Mouse (Mus musculus) G1E-ER4 (cell line): ENCODE data around the gene Vamp8. TPM values are rescaled to one million over a fixed set of nuclear protein-coding genes. Genes with fewer than 3 reads are reported as not detected.

ENCODE experiments used
- GATA1 ChIP-seq: IDR thresholded peaks from one replicate; pipeline ENCODE4 v1.8.0; 2012; ENCODE audit warnings: low read length, inconsistent platforms
- polyA plus RNA-seq: library from polyadenylated mRNA; stranded (reverse); fragments of >175 nt; gene quantifications from 2 replicates; pipeline ENCODE4 v1.2.3, GENCODE M21; 2012

The Vamp8 gene
- polyA plus RNA-seq, 1 experiment, result 130 TPM

DNA sequence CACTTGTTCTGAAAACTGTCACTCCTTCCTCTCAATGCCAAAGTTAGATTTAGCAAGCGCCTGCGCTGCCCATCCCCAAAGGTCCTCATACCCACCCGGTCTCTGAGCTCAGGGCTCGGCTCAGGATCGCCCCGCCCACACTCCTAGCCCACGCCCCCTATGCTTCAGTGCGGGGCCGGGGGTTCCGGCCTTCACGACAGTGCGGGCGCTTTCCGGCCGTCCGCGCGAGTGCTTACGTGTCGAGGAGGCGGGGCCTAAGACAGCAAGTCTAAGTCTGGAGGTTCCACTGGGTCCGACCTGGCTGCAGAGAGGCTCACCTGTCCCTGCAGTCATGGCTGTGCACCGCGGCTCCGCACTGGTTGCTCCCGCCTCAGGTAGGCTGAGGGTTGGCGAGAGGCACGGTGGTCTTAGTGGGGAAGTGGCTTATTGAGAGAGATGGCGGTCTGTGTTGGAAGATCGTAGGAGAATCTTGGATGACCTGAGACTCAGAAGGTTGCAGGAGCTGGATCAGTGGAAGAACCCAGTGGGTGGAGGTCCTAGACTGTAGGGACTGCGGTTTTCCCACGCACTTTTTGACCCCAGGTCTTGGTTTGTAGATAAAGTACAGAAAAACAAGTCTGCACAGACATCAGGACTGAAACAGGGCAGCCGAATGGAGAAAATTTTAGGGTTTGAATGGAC lies 23.7 kb upstream of the Vamp8 start, which contains the start of gene Ggcx:
TSS of gene Ggcx (plus strand) at position 233 of the 681 bp plus-strand sequence.
- no peak for TF ChIP-seq GATA1

DNA sequence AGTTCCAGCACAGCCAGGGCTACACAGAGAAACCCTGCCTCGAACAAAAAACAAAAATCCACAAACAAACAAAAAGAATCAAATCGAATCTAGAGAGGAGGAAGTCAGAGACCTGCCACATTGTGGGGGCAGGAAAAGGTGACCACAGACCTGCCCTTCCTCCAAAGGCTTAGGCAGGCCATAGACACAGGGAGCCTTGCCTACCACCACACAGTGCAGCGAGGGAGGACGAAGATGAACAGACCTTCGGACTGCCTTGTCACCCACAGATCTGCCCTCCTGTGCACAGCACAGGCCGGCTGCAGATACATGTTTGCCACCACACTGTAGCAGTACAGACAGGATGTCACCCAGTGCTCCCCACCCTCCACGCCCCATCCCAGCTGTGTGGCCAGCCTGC lies 20.0 kb upstream of the Vamp8 start:
- no peak for TF ChIP-seq GATA1

DNA sequence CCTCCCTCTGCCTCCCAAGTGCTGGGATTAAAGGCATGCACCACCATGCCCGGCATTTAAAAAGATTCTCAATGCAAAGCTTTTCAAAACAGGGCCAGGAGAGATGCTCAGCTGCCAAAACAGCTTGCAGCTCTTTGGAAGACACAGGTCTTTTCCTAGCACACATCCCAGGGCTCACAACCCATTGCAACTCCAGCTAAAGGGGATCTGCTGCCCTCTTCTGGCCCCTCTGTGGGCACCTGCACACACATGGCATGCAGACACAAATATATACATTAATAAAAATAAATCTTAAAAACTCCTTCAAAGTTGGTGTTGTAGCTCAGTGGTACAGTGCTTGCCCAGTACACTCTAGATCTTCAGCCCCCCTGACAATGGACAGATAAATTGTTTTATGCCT lies 19.5 kb upstream of the Vamp8 start:
- TF ChIP-seq GATA1, result no peak

DNA sequence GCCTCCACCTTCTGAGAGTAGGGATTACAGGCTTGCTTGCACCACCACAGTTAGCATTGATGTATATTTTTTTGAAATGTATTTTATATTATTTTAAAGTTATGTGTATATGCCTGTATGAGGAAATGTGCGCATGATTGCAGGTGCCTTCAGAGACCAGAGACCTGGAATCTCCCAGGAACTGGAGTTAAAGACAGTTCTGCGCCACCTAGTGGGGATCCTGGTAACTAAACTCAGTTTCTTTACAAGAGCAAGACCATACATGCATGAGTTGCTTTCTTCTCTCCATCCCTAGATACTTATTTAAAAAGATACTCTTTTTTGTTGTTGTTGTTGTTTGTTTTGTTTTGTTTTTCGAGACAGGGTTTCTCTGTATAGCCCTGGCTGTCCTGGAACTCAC lies 19.1 kb upstream of the Vamp8 start:
- no peak for TF ChIP-seq GATA1

DNA sequence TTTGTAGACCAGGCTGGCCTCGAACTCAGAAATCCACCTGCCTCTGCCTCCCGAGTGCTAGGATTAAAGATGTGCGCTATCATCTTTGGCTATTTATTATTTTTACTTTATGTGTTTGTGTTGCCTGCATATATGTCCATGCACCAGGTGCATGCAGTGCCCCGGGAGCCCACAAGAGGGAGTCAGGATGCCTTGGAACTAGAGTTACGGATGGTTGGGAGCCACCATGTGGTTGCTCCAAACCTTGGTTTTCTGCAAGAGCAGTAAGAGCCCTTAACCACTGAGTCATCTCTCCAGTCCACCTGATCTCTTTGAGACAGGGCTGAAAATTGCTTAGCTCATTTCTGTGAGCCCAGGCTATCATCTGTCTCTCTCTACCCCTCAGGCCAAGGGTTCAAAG lies 16.6 kb upstream of the Vamp8 start:
- TF ChIP-seq GATA1, result no peak

DNA sequence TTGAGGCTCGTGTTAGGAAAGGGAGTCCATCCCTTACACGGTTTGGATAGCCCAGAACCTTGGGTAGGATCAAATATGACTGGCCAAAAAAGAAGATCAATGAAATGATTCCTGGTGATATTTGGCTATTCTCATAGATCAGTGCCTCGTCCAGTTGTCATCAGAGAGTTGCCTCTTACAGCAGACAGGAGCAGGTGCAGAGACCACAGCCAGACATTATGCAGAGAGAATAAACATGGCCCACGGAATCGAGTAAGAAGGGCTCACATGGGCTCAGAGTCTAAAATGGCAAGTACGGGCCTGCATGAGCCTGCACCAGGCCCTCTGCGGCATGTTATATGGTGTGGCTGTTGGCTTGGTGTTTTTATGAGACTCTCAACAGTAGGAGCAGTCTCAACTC lies 14.9 kb upstream of the Vamp8 start:
- no peak for TF ChIP-seq GATA1

DNA sequence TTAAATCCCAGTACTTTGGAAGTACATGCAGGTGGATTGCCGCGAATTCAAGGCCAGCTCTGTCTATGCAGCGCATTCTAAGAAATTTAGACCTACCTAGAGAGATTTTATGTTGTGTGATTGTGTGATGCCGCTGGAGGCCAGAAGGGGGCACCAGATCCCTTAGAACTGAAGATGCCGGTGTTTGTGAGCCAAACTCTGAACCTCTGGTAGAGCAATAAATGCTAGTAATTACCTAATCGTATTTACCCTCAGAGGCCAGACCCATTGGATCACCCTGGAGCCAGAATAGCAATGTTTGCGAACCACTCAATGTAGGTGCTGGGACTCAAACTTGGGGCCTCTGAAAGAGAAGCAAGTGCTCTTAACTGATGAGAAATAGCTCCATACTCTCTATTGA lies 11.4 kb upstream of the Vamp8 start:
- no peak for TF ChIP-seq GATA1

DNA sequence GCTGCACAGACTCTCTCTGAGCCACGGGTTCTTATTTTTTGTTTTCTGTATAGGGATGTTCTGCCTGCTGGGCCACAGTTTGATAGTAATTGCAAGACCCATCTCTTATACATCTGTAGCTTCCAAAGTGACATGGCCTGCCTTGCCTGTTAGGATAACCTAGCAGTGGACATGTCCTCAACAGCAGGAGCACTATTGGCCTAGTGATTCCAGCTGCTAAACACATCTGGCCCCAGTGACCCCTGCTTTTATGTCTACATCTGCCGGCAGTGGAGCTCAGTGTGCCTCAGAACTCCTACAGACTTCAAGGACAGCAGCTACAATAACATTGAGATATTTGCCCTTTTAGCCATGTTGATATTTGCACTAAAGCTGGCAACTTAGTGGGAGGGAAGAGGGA lies 9.5 kb upstream of the Vamp8 start:
- no peak for TF ChIP-seq GATA1

DNA sequence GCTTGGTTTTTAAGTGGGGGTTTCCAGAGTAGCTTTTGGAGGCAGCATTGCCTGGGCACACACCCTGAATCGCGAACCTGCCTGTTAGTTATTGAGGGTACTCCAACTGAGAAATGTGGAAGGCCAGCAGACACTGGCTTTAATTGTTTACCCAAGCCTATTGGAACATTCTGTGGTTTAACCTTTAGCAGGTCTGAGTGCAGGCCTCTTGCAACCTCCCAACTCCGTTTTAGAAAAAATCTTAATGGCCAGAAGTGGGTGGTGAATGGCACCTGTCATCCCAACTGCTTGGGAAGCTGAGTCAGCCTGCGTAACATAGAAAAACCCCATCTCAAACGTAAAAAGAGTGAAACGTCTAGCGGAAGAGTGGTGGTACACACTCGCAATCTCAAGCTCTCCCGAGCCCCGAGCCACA lies 6.3 kb upstream of the Vamp8 start:
- no peak for TF ChIP-seq GATA1

DNA sequence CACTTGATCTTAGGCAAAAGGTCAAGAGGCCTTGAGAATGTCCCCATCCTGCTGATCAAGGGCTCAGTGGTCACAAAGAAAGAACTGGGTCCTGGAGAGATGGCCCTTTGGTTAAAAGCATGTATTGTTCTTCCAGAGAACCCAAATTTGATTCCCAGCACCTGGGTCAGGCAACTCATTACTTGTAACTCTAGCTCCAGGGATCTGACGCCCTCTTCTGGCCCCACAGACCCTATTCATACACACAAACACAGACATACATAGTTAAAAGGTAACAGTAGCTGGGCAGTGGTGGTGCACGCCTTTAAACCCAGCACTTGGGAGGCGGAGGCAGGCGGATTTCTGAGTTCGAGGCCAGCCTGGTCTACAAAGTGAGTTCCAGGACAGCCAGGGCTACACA lies 1.8 kb upstream of the Vamp8 start:
- no peak for TF ChIP-seq GATA1

DNA sequence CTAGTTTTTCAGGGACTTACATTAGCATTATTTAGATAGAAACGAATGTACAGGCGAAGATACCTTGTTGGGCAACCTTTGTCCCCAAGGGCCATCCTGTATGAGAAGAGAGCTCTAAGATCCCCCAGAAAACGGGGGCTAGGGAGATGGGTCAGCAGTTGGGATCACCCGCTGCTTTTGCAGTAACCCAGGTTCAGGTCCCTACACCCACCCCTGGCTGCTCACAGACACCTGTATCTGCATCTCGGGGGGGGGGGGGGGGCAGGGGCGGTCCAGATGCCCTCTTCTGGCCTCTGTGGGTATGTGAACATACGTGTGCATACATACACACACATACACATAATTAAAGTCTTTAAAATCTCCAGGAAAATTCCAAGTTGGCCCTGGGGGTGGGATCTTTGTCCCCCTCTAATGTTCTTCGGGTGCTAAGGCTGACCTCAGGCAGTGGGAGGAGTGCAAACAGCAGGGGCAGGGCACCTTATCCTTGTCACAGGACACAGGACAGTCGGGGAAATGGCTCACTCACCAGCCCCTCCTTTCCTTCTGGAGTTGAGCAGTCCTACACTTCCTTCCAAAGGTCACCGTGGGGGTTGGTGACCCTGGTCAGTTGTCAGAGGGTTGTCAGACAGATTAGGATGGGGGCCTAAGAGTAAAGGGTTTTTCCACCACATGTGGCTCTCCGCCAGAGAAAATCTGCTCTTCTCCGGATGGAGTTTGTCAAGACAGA lies 455 bp upstream of the Vamp8 start:
- TF ChIP-seq GATA1, result no peak

DNA sequence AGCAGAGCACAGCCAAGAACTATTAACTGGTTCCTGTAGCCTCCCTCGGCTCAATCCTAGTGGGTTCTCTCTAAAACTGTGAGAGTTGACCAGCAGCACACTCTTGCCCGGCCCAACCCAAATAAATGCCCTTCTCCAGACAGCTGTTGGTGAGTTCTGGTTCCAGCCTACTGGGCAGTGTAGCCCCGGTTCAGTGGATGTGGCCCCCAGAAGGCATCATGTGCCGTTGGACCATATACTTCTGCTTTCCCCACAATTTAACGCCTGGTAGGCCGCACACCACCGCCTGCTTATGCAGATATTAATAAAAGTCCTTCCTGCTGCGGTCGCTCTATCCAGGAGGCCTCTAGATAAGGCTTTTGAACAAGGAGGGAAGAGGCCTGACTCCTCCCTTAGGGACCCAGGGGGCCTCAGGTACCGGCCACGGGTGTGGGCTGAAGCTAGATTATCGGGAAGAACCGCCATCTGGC lies 997 bp downstream of the Vamp8 start:
- peak; percentile 89 for TF ChIP-seq GATA1

DNA sequence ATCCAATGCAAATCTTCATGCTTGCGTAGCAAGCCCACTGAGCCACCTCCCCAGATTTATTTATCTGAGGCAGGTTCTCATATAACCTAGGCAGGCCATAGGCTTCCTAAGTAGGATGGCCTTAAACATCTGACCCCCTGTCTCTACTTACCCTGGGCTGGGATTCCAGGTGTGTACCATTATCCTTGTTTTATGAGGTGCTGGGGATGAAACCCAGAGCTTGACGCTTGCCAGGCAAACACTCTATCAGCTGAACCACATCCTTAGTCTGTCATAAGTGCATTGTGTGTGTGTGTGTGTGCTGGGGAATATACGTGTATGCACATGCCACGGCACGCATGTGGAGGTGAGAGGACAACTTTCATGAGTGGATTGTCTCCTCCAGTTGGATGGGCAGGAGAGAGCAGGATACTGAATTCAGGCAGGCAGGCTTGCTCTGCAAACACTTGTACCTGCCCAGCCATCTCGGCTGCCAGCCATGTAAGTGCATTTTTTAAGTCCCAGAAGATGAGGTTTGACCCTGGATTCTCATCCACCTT lies 1.6 kb downstream of the Vamp8 start:
- TF ChIP-seq GATA1, result no peak

DNA sequence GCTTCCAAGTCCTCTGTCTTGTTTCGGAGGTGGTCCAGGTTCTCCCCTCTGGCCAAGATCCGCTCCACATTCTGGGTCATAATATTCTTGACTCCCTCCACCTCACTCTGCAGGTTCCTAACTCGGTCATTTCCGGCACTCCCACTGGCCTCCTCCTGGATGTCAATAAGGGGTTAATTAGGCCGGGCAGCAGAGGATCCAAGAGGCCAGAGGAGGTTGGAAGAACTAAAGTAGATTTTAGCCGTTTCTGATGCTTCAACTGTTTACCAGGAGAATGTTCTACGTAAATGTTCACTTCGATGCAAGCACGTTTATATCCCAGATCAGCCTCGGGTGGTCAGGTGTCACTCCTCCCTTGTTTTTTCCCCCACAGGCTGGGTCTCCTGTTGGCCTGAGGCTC lies 2.2 kb downstream of the Vamp8 start:
- no peak for TF ChIP-seq GATA1

DNA sequence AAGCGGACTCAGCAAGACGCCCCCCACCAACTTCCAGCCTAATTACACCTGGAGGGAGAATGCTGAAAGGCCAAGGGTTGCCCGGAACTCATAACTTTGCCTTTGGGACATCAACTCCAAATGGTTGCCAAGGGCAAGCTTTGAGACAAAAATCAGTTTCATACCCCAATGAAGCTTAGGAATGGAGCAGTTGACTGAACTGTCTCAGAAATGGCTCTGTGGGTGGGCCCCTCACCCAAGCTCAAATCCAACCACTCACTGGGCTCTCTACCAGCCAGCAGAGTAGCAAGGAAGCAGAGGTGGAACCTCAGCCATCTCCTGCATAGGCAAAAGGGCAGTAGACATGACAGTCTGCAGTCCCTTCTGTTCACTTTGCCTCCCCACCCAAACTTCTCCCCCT lies 2.7 kb downstream of the Vamp8 start:
- TF ChIP-seq GATA1, result no peak

DNA sequence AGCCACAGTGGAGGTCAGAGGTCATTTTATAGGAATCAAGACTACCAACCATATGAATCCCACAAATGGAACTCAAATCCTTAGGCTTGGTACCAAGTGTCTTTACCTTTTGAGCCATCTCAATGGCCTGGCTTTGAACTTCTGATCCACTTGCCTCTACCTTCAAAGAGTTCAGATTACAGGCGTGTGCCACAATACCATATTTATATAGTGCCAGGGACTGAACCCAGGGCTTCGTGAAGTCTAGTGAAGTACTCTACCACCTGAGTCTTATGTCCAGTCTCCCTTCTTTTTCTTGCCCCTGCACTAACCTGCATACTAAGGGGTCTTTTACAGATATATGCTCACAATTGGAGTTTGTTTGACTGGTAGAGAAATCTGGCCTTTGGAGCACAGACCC lies 3.9 kb downstream of the Vamp8 start:
- no peak for TF ChIP-seq GATA1

DNA sequence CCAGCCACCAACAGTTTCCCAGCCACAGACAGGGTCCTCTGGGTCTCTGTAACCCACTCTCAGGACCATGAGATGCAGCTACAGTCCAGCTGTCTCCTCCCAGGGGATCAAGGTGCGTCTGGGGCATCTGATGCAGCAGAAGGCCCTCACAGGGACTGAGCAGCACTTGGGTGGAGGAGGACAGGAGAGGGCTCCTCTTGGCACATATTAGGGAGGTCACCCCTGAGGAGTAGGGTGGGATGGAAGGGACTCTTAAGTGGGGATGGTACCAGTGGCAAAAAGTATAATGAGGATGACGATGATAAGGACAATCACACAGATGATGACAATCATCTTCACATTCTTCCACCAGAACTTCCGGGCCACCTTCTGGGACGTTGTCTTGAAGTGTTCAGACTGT lies 5.2 kb downstream of the Vamp8 start:
- no peak for TF ChIP-seq GATA1
